Mouse (Mus musculus) lung, adult 2 months (tissue): ENCODE measurements around the gene Irs3.

Experiments used
- CTCF ChIP-seq: fragments of 200-500 bp; IDR thresholded peaks from 2 replicates; pipeline ENCODE4 v1.5.1; 2011; ENCODE audit warnings: mild to moderate bottlenecking, low read length, control low read depth; ENCODE audit not compliant: insufficient read depth
- POLR2A ChIP-seq: fragments of 200-500 bp; IDR thresholded peaks from 2 replicates; pipeline ENCODE4 v1.6.1; 2011; ENCODE audit warnings: low read depth, mild to moderate bottlenecking, control low read depth, low read length, borderline replicate concordance; ENCODE audit errors: extremely low read depth

DNA sequence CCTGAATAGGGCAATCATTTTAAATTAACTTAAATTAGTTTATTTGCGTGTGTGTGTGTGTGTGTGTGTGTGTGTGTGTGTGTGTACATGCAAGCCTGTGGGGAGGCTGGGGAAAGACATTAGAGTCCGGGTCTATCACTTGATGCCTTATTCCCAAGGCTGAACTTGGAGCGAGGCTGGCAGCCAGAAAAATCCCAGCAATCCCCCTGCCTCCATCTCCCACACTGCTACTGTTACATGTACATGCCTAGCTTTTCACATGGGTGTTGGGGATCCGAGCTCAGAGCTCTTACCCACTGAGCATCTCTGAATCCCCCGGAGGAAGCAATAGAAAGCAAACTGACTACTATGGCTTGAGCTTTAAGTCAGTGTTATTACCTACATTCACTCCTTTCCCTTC, 26.8 kb upstream of the Irs3 start:
- TF ChIP-seq CTCF (no peak), POLR2A (no peak)
